Mouse (Mus musculus) left cerebral cortex, postnatal 4 days (tissue): ENCODE results near the gene Rnf181. TPM values are rescaled to one million over a fixed set of nuclear protein-coding genes. Genes with fewer than 3 reads are reported as not detected.

Experiments
- DNase-seq: peaks from one replicate; pipeline ENCODE4 v3.0.0-alpha.2; 2022
- intact Hi-C: fragments of 180-260 bp; cut with DNase I; formaldehyde crosslinking; loops from one replicate; pipeline ENCODE4 v1.15.1; 2025
- total RNA-seq, 2 experiments: library from RNA; stranded (reverse); gene quantifications; 2 replicates each; pipeline ENCODE4 v1.2.3; 2021

Rnf181 gene
- total RNA-seq, 2 experiments from 2014 or later: 56.5 to 57.0 TPM

DNA sequence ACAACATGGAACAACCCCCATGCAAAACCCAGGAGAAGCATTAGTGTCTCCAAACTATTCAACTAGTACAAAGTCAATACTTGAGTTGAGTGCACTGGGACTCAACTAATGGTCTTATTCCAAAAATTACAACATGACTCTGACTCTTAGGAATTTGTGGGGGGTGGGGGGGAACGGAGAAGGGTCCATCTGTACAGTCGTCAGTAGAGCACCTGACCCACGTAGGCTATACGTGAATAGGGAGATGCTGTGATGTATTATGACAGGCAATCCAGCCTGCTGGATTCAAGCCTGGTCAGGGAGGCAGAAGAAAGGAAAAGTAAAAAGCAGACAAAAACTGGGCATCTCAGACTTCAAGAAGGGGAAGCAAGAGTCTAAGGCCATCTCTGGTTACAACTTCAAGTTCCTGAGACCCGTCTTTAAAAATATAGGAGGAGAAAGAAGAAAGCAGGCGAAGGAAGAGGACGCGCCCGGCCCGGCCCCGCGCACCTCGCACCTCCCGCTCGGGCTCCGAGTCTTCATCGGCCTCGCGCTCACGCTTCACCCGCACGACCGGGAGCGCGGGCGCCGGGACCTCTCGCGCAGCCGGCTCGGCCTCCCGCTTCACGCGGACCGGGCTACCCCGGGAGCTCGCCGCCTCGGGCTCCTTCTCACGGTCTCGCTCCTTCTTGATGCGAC, 22.2 kb downstream of the Rnf181 start:
- no peak for DNase-seq
- intact Hi-C loops: no loop called here

DNA sequence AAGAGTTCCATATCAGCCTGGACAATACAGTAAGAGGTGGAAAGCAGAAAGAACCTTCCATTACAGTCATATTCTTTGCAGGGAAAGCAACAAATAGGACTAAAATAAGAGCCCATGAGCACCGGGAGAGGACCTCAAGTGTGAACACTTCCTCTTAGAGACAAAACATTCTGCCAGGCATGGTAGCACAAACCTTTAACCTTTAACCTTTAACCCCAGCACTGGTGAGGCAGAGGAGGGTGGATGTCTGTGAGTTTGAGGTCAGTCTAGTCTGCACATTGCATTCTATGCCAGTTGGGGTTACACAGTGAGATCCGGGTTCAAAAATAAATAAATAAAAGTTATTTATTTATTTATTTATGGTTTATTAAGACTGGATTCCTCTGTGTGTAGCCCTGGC, 26.3 kb downstream of the Rnf181 start:
- intact Hi-C loops: no loop called here
- no peak for DNase-seq

DNA sequence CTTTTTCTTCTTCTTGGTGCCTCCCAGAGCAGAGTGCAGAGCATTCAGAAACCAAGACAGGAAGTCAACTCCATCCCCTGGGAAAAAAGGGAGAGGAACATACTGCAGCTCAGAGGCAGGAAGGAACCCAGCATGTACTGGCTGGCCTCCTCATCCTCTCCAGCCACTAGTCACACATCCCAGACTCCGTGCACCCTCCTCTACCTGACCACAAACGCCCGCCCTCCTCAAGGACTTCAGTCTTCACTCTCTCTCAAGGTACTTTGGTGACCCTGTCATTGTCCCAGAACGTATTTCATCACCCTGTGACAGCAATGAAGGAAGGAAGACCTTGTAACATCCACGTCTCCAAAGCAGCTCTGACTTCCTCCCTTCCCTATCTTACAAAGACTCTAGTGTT, 33.6 kb downstream of the Rnf181 start:
- DNase-seq: no peak
- intact Hi-C loops: no loop called here

DNA sequence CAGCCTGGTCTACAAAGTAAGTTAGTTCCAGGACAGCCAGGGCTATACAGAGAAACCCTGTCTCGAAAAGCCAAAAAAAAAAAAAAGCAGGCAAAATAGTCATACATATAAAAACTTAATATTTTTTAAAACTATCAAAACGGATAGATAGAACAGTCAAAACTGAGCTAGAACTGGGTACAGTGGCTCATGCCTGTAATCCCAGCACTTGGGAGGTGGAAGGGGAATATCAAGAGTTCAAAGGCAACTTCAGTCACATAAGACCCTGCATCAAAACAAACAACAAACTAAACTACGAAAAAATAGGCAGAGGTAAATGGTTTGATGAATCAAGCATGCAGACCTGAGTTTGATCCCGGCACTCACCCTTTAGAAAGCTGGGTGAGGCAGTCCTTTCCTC, 36.6 kb downstream of the Rnf181 start:
- intact Hi-C loops: no loop called here
- no peak for DNase-seq

DNA sequence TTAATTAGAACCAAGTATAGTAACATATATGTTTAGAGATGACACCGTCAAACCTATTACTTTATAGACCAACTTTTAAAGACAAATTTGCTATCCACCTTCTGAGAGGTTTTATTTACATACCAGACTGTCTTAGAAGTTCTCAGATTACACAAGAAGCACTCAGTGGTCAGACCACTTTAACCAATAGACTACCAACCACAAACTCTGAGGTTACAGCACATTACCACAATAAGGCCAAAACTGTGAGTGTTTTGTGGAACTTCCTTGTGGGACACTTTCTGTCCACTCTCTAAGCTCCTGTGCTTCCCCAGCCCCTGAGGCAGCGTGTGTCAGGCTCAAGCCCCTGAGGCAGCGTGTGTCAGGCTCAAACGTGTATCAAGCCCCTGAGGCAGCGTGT, 37.7 kb downstream of the Rnf181 start:
- intact Hi-C loops: no loop called here
- DNase-seq: no peak

DNA sequence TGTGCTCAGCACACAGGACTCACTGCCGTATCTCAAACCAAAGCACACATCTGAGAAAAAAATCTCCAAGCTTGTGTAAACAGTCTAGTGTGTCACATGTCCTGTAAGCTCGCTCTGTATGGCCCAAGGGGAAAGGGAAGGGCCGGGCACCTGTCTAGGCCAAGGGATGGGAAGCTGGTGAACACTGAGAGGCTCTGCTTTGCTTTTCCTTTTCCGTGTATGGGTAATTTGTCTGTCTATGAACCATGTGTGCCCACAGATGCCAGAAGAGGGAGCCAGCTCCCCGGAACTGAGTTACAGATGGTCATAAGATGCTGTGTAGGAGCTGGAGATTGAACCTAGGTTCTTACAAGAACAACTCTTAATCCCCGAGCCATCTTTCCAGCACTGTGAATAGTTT, 40.5 kb downstream of the Rnf181 start:
- intact Hi-C loops: no loop called here
- no peak for DNase-seq

DNA sequence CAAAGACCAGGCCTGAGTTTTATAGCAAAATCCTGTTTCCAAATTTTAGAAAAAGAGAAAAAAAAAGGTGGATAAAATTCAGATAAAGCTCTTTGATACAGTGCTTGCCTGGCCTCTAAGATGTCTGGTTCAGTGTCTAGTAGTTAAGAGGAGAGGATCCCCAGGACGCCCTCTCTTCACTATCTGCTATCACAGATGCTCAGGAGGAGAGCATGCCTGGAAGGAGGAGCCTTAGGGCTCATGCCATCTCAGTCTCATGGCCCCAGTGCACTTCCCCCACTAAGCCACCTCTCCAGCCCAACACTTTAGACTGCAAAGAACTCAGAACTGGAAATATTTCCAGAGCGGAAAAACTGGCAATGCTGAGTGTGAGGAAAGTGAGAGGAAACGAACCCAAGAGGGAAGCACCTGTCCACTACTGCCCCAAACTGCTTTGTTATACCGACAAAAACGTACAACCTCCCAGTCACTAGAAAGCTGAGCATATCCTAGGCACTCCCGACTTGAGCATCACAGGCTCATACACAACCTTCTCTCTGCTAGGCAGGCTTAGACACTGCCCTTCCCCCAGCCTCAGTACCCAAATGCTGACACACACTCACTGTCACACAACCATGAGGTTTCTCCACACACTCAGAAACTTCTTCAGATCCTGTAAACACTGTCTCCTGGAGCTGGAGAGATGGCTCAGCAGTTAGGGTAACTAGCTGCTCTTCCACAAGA, 42.8 kb downstream of the Rnf181 start:
- DNase-seq: no peak
- intact Hi-C loops: loop anchor here (5.0 kb wide), 1 partner anchor 137 kb away; no protein-coding TSS in a partner anchor

DNA sequence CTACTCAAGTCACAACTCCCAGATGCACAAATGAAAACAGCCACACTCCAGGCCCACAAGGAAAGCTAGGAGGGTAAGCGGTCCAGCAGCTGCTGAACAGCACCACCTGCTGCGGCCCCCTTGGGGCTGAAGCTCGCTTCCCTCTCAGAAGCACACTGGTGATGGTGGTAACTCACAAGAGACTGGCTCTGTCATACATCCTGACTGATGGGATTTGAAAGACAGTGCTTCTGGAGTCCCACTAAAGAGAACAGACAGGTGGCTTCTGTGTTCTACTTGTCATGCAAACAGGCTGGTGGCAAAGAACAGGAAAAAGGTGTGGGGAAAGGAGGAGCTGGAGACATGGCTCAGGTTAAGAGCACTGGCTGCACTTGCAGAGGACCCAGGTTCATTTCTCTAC, 43.8 kb downstream of the Rnf181 start:
- intact Hi-C loops: loop anchor here (5.0 kb wide), 1 partner anchor 136 kb away; no protein-coding TSS in a partner anchor
- no peak for DNase-seq

DNA sequence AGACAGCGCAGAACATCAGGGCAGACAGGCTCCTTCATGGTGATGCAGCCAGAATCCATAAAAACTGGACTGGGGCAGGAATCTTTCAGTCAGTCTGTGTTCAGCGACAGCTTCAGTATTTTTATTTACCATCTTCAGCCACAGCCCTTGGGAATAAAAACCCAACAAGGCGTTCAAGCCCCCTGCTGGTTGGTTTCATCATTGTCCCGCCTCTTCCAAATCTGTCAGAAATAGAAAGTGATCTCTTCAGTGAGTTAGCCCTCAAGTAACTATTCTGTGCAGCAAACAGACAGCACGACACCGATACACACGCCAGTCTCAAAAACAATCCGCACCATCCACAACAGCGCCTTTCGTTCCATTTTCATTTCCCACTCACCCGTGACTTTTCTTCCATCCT, 47.7 kb downstream of the Rnf181 start:
- intact Hi-C loops: no loop called here

DNA sequence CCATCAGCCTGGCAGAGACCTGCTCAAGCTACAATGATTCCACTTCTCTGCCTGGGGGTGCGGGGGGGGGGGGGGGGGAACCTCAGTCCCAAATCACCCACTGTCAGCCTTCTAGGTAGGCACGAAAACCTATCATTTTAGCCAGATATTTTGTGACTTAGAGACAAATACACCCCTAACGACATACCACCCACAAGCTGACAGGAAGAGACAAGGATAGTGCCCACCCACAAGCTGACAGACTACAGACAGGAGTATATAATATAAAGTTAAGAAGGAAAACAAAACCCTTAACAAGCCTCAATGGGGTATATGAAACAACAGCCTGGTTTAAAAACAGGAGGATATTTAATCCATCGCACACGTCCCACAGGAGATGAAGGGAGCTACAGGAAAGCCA, 48.3 kb downstream of the Rnf181 start:
- intact Hi-C loops: no loop called here
- DNase-seq: no peak

More for the DNA sequence above, 47.7 kb downstream of the Rnf181 start:
- DNase-seq: no peak

DNA sequence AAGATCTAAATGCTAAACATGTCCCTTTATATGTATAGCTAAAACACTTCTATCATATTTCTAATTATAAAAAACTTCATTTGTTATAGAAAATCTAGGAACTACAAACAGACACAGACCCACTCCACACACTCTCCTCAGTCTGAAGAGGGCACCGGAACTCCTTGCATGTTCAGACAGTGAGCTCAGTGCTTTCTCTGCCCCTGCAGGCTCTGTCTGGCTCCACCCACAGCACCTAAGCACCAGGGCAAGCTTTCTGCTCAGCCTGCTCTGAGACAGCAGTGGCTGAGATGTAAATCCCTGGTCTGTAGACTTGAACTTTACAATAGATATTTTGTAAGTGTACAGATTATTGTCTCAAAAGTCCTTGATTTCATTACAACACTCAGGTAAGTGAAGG, 50.7 kb downstream of the Rnf181 start:
- no peak for DNase-seq
- intact Hi-C loops: no loop called here

DNA sequence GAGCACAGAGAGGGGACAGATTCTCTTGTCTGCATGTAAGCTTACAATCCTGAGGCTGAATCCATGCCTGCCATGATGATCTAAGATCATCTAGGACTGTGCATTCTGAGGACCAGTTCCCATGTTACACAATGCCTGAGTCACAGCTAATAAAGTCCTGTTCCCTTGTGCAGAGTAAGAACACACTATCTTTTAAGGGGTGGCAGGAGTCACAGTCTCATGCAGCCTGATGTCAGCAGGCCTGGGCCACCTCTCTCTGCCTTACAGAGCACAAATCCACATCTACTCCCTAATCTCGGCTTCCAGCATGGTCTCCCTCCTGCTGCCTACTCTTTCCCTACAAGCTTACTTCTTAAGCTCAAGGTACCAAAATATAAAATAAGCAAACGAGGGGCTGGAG, 51.4 kb downstream of the Rnf181 start:
- intact Hi-C loops: no loop called here
- DNase-seq: no peak

DNA sequence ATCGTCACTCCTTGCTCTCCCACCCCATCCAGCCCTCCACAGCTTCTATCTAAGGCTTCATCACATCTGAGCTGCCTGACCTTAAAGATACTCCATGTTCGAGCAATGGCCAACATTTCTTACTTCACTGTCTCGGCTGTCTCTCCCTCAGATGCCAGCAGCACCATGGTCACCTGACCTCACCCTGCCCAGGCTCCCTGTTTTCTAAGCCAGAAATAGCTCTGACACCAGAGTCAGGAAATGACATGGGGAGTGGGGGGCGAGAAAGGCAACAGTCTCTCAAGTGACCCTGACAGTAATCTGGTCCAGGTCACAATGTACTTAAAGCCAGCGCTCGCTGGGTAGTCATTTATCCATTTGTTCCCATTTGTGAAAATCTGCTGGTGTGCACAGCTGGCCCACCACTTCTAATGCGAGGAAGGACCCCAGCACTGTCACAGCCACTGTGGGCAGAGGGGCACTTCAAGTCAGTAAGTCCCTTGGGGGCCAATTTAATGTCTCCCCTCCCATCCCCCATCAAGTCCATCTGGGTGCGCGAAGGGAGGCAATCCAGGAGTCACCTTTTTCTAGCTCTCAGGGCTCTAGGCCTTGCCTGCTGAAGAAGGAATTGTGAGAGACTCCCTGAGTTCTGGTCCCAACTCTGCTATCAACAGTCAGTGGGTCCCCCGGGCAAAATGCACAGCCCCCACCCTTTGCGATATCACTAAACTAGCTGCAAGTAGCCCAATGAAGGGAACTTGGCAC, 53.5 kb downstream of the Rnf181 start:
- intact Hi-C loops: no loop called here
- no peak for DNase-seq

DNA sequence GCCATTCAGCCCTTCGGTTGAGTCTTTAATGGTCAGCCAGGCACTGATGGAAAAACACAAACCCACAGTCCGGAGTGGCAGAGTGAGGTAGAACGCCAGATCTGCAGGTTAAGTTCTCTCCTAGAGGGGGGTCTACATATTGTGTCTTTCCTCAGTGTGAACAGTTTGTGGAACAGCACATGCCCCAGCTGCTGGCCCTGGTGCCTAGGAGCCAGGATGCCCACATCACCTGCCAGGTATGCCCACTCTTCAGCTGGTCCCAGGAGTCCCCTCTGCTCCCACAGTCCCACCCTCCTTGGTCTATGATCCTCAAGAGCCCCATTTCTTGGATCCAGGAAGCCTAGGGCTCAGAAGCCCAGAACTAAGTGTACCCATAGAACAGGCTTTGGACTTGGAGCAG, 54.6 kb downstream of the Rnf181 start:
- intact Hi-C loops: no loop called here
- no peak for DNase-seq

Other genes starting within 250 kb of the Rnf181 start
- 1 to 10 TPM; 1.8 TPM for gene Atoh8, start 131.4 kb downstream of the Rnf181 start, total RNA-seq
- gene Sftpb, start 62.3 kb downstream of the Rnf181 start, total RNA-seq: under 1 TPM in 1 of 2 experiments, not detected in 1; 0.26 TPM
- gene Usp39, start 21.8 kb downstream of the Rnf181 start, total RNA-seq: 10 to 100 TPM; 36.2 to 37.1 TPM
- gene 0610030E20Rik, start 19.6 kb downstream of the Rnf181 start, total RNA-seq: 10 to 100 TPM; 17.2 to 19.3 TPM
- gene Tmem150a, start 11.5 kb downstream of the Rnf181 start, total RNA-seq: 10 to 100 TPM; 28.5 to 32.2 TPM
- 1 to 10 TPM; 5.9 to 8.4 TPM for gene Vamp5, start 13.5 kb upstream of the Rnf181 start, total RNA-seq
- gene Vamp8, start 23.7 kb upstream of the Rnf181 start, total RNA-seq: 1 to 10 TPM; 7.2 to 7.3 TPM
- gene Ggcx, start 47.4 kb upstream of the Rnf181 start, total RNA-seq: 10 to 100 TPM; 18.6 to 21.1 TPM
- gene Mat2a, start 72.6 kb upstream of the Rnf181 start, total RNA-seq: 100 to 1,000 TPM; 184 to 193 TPM
- under 1 TPM; 0.36 to 0.68 TPM for gene Sh2d6, start 154.8 kb upstream of the Rnf181 start, total RNA-seq
- gene Capg, start 177.4 kb upstream of the Rnf181 start, total RNA-seq: 1 to 10 TPM; 2.1 to 3.4 TPM
- 10 to 100 TPM; 11.9 to 12.1 TPM for gene Elmod3, start 231.5 kb upstream of the Rnf181 start, total RNA-seq
- 10 to 100 TPM; 16.3 to 20.3 TPM for gene Retsat, start 231.5 kb upstream of the Rnf181 start, total RNA-seq